Mouse (Mus musculus) thymus, adult 2 months (tissue): ENCODE measurements around the gene Scyl3.

Experiments
- CTCF ChIP-seq: fragments of 200-500 bp; IDR thresholded peaks from 2 replicates; pipeline ENCODE4 v1.5.1; 2012; ENCODE audit warnings: mild to moderate bottlenecking, control low read depth, low read length, moderate library complexity, borderline replicate concordance; ENCODE audit not compliant: control insufficient read depth, poor library complexity, insufficient read depth; ENCODE audit errors: extremely low read depth
- POLR2A ChIP-seq: fragments of 200-500 bp; IDR thresholded peaks from 2 replicates; pipeline ENCODE4 v1.6.1; 2012; ENCODE audit warnings: mild to moderate bottlenecking, low read length, control low read depth, moderate library complexity; ENCODE audit not compliant: control insufficient read depth, poor library complexity, insufficient read depth; ENCODE audit errors: extremely low read depth

- no peak for TF ChIP-seq CTCF
- TF ChIP-seq POLR2A = no peak
Observed at GRCm38 (mm10) chr1:163928846-163929245, at the start of gene Scyl3.
